Mouse (Mus musculus) megakaryocyte, embryonic 14.5 days (primary cell): ENCODE measurements at regions not wholly inside any gene's neighbourhood (a gene's known extent, or its start where the extent isn't known, plus 50 kb on each side); places are given as distances from the start of the nearest gene placed in this dataset.

Experiments used
- H3K27me3 ChIP-seq: replicated peaks from 2 replicates; pipeline ENCODE3; 2012; ENCODE audit warnings: inconsistent platforms
- H3K36me3 ChIP-seq: replicated peaks from 2 replicates; pipeline ENCODE3; 2012; ENCODE audit warnings: low read length, inconsistent platforms, mixed read lengths
- H3K4me1 ChIP-seq: 2 replicates; pipeline ENCODE4 v1.6.1; 2012; ENCODE audit warnings: inconsistent platforms
- H3K4me3 ChIP-seq: replicated peaks from 2 replicates; pipeline ENCODE3; 2012; ENCODE audit warnings: moderate library complexity, mild to moderate bottlenecking, inconsistent platforms
- H3K9me3 ChIP-seq: 2 replicates; pipeline ENCODE4 v1.6.1; 2012; ENCODE audit warnings: inconsistent platforms
- FLI1 ChIP-seq: IDR thresholded peaks from 2 replicates; pipeline ENCODE4 v1.6.1; 2012; ENCODE audit warnings: low read length, inconsistent platforms, mixed read lengths
- GATA1 ChIP-seq: IDR thresholded peaks from 3 replicates; pipeline ENCODE4 v1.6.1; 2012; ENCODE audit warnings: mixed read lengths, low read length, inconsistent platforms, borderline replicate concordance

GRCm38 (mm10) chr16:83193441-83193953 is 365.3 kb downstream of the Gm21833 start:
- no peaks in the 10 kb centered on the region for H3K27me3 ChIP-seq
- H3K9me3 ChIP-seq = no peaks in the 10 kb centered on the region
- no peak overlapping the region for H3K4me3 ChIP-seq
- TF ChIP-seq FLI1 (no peak), GATA1 (no peak)
- no peaks in the 10 kb centered on the region for H3K36me3 ChIP-seq
- no peaks in the 10 kb centered on the region for H3K4me1 ChIP-seq

GRCm38 (mm10) chr16:83197812-83198211 is 369.6 kb downstream of the Gm21833 start:
- Histone ChIP-seq H3K9me3 (no peaks in the 10 kb centered on the region), H3K27me3 (no peaks in the 10 kb centered on the region), H3K36me3 (no peaks in the 10 kb centered on the region), H3K4me1 (no peaks in the 10 kb centered on the region), H3K4me3 (no peak overlapping the region)
- TF ChIP-seq GATA1 (no peak), FLI1 (no peak)
